Mouse (Mus musculus) megakaryocyte, embryonic 14.5 days (primary cell): Measurements from ENCODE around the gene Il6ra.

Experiments used
- FLI1 ChIP-seq: IDR thresholded peaks from 2 replicates; pipeline ENCODE4 v1.6.1; 2012; ENCODE audit warnings: low read length, inconsistent platforms, mixed read lengths
- GATA1 ChIP-seq: IDR thresholded peaks from 3 replicates; pipeline ENCODE4 v1.6.1; 2012; ENCODE audit warnings: mixed read lengths, low read length, inconsistent platforms, borderline replicate concordance

DNA sequence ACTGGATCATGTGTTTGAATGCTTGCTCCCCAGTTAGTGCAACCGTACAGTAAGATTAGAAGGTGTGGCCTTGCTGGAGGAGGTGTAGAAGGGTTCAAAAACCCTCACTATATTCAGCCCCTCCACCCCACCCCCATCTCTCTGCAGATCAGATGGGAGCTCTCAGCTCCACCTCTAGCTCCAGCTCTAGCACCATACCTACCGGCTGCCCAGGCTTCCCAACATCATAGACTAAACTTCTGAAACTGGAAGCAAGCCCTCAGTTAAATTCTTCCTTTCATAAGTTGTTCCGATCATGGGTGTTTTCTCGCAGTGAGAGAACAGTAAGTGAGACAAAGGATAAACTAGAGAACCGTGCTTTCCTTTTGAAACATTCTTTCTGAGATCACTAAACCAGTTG lies 38.9 kb downstream of the Il6ra start:
- TF ChIP-seq FLI1 (no peak), GATA1 (no peak)
